Mouse (Mus musculus): ENCODE measurements around the gene Gm4559.

- TF ChIP-seq POLR2AphosphoS2 (IDR thresholded peaks at IDR 0.05; ENCODE audit: insufficient read length, low read depth) (no peak), POLR2A (IDR thresholded peaks at IDR 0.05; ENCODE audit: insufficient read length, low read depth) (no peak), MYOG (IDR thresholded peaks at IDR 0.05; ENCODE audit: control insufficient read depth in 1 of 3, insufficient read depth in 1 of 3, insufficient read length in 2 of 3, low read depth in 2 of 3) (no peak)
These were observed 42.4 kb upstream of the Gm4559 start for GRCm38 (mm10) chr7:142316558-142316957.

All from myocyte (in vitro differentiated cells).